Mouse (Mus musculus): Measurements from ENCODE around the gene Msh5.

DNA sequence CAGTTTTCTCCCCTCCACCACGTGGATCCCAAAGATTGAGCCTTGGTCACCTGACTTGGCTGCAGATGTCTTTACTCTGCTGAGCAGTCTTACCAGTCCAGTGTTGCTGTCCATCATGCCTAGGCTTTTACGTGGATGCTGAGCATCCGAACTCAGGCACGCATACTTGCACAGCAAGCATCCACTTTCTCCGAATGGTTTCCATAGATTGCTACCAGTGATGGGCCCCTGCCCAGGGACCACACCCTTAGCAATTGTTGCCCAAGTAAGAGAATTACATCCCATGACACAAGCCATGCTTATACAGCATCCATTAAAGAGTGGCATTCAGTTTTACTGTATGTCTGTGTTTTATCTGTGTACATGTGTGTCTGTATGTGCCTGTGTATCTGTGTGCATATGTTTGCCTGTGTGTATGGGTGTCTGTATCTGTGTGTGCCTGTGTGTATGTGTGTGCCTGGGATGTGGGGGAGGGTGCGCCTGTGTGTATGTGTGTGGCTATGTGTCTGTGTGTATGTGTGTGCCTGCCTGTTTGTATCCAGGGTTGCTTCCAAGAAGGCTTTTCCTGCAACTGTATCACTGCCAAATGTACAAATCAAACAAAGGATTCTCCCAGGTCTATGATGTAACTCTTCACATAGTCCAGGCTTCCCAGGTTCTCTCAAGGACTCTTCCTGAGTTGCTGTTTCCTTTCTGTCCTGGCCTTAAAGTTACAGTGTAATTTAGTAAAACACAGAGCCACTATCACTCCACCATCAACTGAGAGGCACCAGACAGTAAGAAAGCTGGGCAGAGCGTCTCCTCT lies 9.3 kb upstream of the Msh5 start:
- TF ChIP-seq MAFK (IDR thresholded peaks at IDR 0.05; ENCODE audit: insufficient read depth, low read depth, low read length), result no peak
- TF ChIP-seq CHD2 (IDR thresholded peaks at IDR 0.05; ENCODE audit: low read depth, low read length), result no peak
- no peak for TF ChIP-seq ZNF384 (IDR thresholded peaks at IDR 0.05; ENCODE audit: low read depth, low read length)
